Mouse (Mus musculus) 3T3-L1 (cell line): Measurements from ENCODE around the gene Exo1.

ENCODE experiments used
- DNase-seq: peaks from one replicate; pipeline ENCODE4 v3.0.0-alpha.2; 2015; ENCODE audit warnings: low read depth, low spot score

Gene Exo1

GRCm38 (mm10) chr1:175880453-175881296, at the start of gene Exo1:
Exo1 (plus strand) TSS chr1:175880581.
- DNase-seq: peak; percentile 89

- DNase-seq: no peak
Measured at GRCm38 (mm10) chr1:175855515-175855914, 24.9 kb upstream of the Exo1 start.

- no peak for DNase-seq
Measured at GRCm38 (mm10) chr1:175867050-175867449, 13.3 kb upstream of the Exo1 start.

- DNase-seq: peak; percentile 57
Measured at GRCm38 (mm10) chr1:175867558-175867957, 12.8 kb upstream of the Exo1 start.

- DNase-seq: no peak
Measured at GRCm38 (mm10) chr1:175870716-175871115, 9.7 kb upstream of the Exo1 start.

- DNase-seq: no peak
Measured at GRCm38 (mm10) chr1:175872028-175872816, 8.2 kb upstream of the Exo1 start.

- peak; percentile 50 for DNase-seq
Measured at GRCm38 (mm10) chr1:175883398-175883797, 3.0 kb downstream of the Exo1 start.

- DNase-seq: no peak
Measured at GRCm38 (mm10) chr1:175893263-175893662, 12.9 kb downstream of the Exo1 start.

- DNase-seq: no peak
Measured at GRCm38 (mm10) chr1:175893726-175894125, 13.3 kb downstream of the Exo1 start.

- no peak for DNase-seq
Measured at GRCm38 (mm10) chr1:175911207-175911606, 30.8 kb downstream of the Exo1 start.

GRCm38 (mm10) chr1:175912038-175912437, 31.7 kb downstream of the Exo1 start:
- DNase-seq: no peak

- DNase-seq: no peak
Measured at GRCm38 (mm10) chr1:175913728-175914303, 33.4 kb downstream of the Exo1 start.

GRCm38 (mm10) chr1:175920029-175920428, 39.6 kb downstream of the Exo1 start, which contains the start of gene Gm38100:
Gm38100 (plus strand) TSS chr1:175920329.
- no peak for DNase-seq

- DNase-seq: no peak
Measured at GRCm38 (mm10) chr1:175921091-175921490, 40.7 kb downstream of the Exo1 start.

- DNase-seq: peak; percentile 86
Measured at GRCm38 (mm10) chr1:175923848-175924787, 43.7 kb downstream of the Exo1 start.

- DNase-seq: no peak
Measured at GRCm38 (mm10) chr1:175931391-175931790, 51.0 kb downstream of the Exo1 start.

- DNase-seq: peak; percentile 88
Measured at GRCm38 (mm10) chr1:175936282-175936737, 55.9 kb downstream of the Exo1 start.

GRCm38 (mm10) chr1:175938731-175939130, 58.4 kb downstream of the Exo1 start:
- DNase-seq: no peak

- no peak for DNase-seq
Measured at GRCm38 (mm10) chr1:175943168-175943567, 62.8 kb downstream of the Exo1 start.

GRCm38 (mm10) chr1:175946718-175947315, 66.4 kb downstream of the Exo1 start:
- DNase-seq: no peak

- no peak for DNase-seq
Measured at GRCm38 (mm10) chr1:175950421-175950820, 70.0 kb downstream of the Exo1 start.
